Mouse (Mus musculus): ENCODE measurements around the gene Cyp2c54.
"Not testable (repeated sequence)": the region's sequence is repeated elsewhere in the genome, so short reads cannot be mapped to it uniquely, and the experiment has no call there.

The Cyp2c54 gene

DNA sequence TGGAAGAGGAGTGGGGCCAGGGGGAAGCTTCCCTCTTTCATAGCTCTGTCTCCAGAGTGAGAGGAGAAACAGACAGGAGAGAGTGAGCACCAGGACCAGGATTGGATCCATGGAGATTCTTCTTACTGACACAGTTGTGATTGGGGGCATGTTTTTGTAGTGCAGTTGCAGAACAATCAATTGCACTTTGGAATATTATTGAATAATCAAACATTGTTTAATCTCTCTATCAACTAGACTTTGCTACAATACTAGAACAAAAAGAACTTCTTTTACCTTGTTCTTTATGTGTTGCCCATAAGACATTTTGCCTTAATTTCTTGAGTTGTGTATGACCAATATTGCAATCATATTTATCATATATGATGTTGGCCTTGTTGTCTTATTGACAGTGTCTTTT is at the start of gene Cyp2c54:
Gene Cyp2c54 (minus strand): TSS at position 127 of the 400 bp plus-strand sequence.
- no peak for DNase-seq (ENCODE audit: extremely low read depth, insufficient read length, low spot score)

DNA sequence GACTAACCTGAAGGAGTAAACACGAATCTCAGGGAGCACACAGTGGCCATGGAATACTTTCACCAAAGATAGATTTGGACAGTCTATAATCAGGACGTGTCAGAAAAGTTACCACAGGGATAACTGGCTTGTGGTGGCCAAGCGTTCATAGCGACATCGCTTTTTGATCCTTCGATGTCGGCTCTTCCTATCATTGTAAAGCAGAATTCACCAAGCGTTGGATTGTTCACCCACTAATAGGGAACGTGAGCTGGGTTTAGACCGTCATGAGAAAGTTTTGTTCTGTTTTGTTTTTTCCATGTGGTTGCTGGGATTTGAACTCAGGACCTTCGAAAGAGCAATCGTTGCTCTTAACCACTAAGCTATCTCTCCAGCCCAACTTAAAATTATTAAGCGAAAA is 46.0 kb upstream of the Cyp2c54 start:
- DNase-seq (ENCODE audit: extremely low read depth, insufficient read length, low spot score) = not testable (repeated sequence)

DNA sequence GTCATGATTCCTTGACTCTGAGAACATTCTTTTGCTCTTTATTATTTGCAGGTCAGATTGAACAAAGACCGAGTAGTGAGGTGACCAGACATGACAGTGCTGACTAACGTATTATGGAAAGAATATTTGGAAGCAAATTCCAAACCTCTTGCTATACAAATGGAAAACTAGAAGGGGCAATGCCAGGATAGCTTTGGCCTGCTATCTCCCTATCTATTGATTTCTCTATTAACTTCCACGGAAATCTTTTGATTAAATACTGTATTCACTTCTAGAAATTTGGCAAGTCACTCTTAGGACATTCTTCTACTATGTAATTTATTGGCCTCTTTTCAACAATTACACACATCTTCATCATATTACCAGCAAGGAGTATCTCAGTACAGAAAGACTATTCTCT is 17.5 kb upstream of the Cyp2c54 start:
- DNase-seq (ENCODE audit: extremely low read depth, insufficient read length, low spot score) = no peak

GRCm38 (mm10) chr19:40089421-40089820 is 15.8 kb upstream of the Cyp2c54 start, which contains the start of gene Cyp2c50:
TSS of gene Cyp2c50 (plus strand) at chr19:40089688.
- not testable (repeated sequence) for DNase-seq (ENCODE audit: extremely low read depth, insufficient read length, low spot score)

DNA sequence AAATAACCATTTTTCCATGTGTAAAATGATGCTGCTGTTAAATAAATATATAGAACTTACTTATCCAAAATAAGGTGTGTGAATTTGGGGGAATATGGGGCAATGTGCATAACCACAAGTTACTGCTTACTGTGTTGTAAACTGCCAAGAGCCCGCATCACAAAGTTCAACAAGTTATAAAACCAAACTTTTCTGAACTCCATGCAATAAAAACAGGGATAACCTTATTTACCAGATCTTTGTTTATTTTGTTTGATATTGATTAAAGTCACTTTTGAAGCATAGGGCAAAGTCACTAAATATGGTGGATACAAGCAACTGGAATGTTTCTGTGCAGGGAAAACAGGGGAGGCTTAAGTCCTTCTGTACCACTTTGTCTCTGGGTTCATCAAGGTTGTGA is 14.8 kb upstream of the Cyp2c54 start:
- DNase-seq (ENCODE audit: extremely low read depth, insufficient read length, low spot score) = no peak

DNA sequence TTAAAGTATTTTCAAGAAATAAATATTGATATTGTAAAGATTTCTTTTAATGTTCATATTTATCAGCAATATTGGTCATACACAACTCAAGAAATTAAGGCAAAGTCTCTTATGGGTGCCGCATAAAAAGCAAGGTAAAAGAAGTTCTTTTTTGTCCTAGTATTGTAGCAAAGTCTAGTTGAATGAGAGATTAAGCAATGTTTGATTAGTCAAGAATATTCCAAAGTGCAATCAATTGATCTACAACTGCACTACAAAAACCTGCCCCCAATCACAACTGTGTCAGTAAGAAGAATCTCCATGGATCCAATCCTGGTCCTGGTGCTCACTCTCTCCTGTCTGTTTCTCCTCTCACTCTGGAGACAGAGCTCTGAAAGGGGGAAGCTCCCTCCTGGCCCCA is 81.5 kb downstream of the Cyp2c54 start, which contains the start of gene Cyp2c37:
Gene Cyp2c37 (plus strand): TSS at position 285 of the 400 bp plus-strand sequence.
- DNase-seq (ENCODE audit: extremely low read depth, insufficient read length, low spot score) = not testable (repeated sequence)

DNA sequence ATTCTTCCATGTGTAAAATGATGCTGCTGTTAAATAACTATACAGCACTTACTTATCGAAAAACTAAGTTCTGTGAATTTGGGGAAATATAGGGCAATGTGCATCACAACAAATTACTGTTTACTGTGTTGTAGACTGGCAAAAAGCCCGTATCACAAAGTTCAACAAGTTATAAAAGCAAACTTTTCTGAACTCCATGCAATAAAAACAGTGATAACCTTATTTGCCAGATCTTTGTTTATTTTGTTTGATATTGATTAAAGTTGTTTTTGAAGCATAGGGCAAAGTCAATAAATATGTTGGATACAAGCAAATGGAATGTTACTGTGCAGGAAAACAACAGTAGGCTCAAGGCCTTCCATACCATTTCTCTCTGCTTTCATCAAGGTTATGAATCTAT is 84.2 kb downstream of the Cyp2c54 start:
- DNase-seq (ENCODE audit: extremely low read depth, insufficient read length, low spot score) = no peak
